Mouse (Mus musculus): Measurements from ENCODE around the gene Arf1. TPM values are rescaled to one million over a fixed set of nuclear protein-coding genes. Genes with fewer than 3 reads are reported as not detected.

The Arf1 gene
- polyA plus RNA-seq, 1 experiment, result 375 TPM

GRCm38 (mm10) chr11:59224470-59224869 lies 3.6 kb downstream of the Arf1 start:
- H3K9ac ChIP-seq (ENCODE audit: low read depth, poor library complexity, severe bottlenecking), result no peak overlapping the region

DNA sequence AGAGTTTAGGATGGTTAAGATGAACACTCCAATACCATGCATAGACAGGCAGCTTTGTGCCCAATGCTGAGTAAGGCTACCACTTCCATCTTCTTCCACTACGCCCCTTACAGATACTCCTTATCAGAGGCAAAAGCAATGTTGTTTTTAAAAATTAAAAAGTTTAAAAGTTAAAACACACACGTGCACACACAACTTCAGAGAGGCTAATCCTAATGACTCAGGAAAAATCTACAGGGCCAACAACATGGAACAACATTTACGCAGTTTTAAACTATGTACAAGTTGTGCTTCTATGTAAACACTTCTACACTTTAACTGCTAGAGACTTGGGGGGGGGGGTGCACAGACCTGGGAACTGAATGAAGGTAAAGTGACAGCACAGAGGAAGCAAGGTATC lies 4.0 kb downstream of the Arf1 start:
- Histone ChIP-seq H3K27ac (ENCODE audit: insufficient read depth, low read length) (no peak overlapping the region), H3K4me1 (ENCODE audit: control insufficient read depth, insufficient read depth, low read length) (peaks cover 5% of the 10 kb centered on the region), H3K9ac (ENCODE audit: low read depth, poor library complexity, severe bottlenecking) (no peak overlapping the region), H3K4me3 (ENCODE audit: low read depth, low read length) (no peak overlapping the region), H3K9me3 (replicated peaks; ENCODE audit: control insufficient read depth, insufficient read depth, low read length, poor library complexity, severe bottlenecking) (no peaks in the 10 kb centered on the region), H3K27me3 (ENCODE audit: control insufficient read depth, insufficient read depth, low read length, poor library complexity, severe bottlenecking) (no peaks in the 10 kb centered on the region), H3K36me3 (ENCODE audit: control insufficient read depth, insufficient read depth, low read length, poor library complexity, severe bottlenecking) (peaks cover 17% of the 10 kb centered on the region; the same call in 1 of the 2 replicates)
- no peak for TF ChIP-seq EP300 (IDR thresholded peaks at IDR 0.05; ENCODE audit: insufficient read depth, low read depth, low read length)
- no peak for TF ChIP-seq POLR2A (IDR thresholded peaks at IDR 0.05; ENCODE audit: insufficient read depth, low read length)
- no peak for TF ChIP-seq CTCF (IDR thresholded peaks at IDR 0.05; ENCODE audit: low read depth, low read length)

More at GRCm38 (mm10) chr11:59224470-59224869, 3.6 kb downstream of the Arf1 start:
- Histone ChIP-seq H3K9me3 (replicated peaks; ENCODE audit: control insufficient read depth, insufficient read depth, low read length, poor library complexity, severe bottlenecking) (no peaks in the 10 kb centered on the region), H3K4me1 (ENCODE audit: control insufficient read depth, insufficient read depth, low read length) (peaks cover 5% of the 10 kb centered on the region), H3K36me3 (ENCODE audit: control insufficient read depth, insufficient read depth, low read length, poor library complexity, severe bottlenecking) (peaks cover 16% of the 10 kb centered on the region; the same call in 1 of the 2 replicates), H3K27ac (ENCODE audit: insufficient read depth, low read length) (no peak overlapping the region), H3K4me3 (ENCODE audit: low read depth, low read length) (no peak overlapping the region), H3K27me3 (ENCODE audit: control insufficient read depth, insufficient read depth, low read length, poor library complexity, severe bottlenecking) (no peaks in the 10 kb centered on the region)
- TF ChIP-seq EP300 (IDR thresholded peaks at IDR 0.05; ENCODE audit: insufficient read depth, low read depth, low read length), result no peak
- TF ChIP-seq POLR2A (IDR thresholded peaks at IDR 0.05; ENCODE audit: insufficient read depth, low read length), result no peak
- TF ChIP-seq CTCF (IDR thresholded peaks at IDR 0.05; ENCODE audit: low read depth, low read length), result no peak

DNA sequence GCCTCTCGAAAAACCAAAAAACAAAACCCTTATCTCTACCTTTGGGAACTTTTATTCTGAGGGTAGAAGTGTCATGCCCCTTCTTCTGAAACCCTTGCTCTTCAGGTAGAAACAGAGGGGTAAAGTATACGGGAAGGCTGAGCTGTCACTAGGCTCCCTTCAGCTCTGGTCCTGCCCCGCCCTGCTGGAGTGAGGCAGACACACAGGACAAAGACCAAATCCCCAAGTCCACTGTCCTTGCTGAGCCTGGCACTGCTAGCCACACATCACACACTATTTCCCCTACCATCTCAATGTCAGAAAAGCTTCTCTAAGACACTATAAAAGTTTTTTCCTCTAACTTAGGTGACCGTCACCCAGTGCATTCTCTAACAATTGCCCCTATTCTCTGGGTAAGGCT lies 5.8 kb downstream of the Arf1 start:
- Histone ChIP-seq H3K36me3 (ENCODE audit: control insufficient read depth, insufficient read depth, low read length, poor library complexity, severe bottlenecking) (peaks cover 21% of the 10 kb centered on the region), H3K4me3 (ENCODE audit: low read depth, low read length) (no peak overlapping the region), H3K9ac (ENCODE audit: low read depth, poor library complexity, severe bottlenecking) (no peak overlapping the region), H3K4me1 (ENCODE audit: control insufficient read depth, insufficient read depth, low read length) (peaks cover 5% of the 10 kb centered on the region), H3K9me3 (replicated peaks; ENCODE audit: control insufficient read depth, insufficient read depth, low read length, poor library complexity, severe bottlenecking) (no peaks in the 10 kb centered on the region), H3K27ac (ENCODE audit: insufficient read depth, low read length) (no peak overlapping the region), H3K27me3 (ENCODE audit: control insufficient read depth, insufficient read depth, low read length, poor library complexity, severe bottlenecking) (no peaks in the 10 kb centered on the region)
- TF ChIP-seq CTCF (IDR thresholded peaks at IDR 0.05; ENCODE audit: low read depth, low read length) (no peak), EP300 (IDR thresholded peaks at IDR 0.05; ENCODE audit: insufficient read depth, low read depth, low read length) (no peak), POLR2A (IDR thresholded peaks at IDR 0.05; ENCODE audit: insufficient read depth, low read length) (no peak)

DNA sequence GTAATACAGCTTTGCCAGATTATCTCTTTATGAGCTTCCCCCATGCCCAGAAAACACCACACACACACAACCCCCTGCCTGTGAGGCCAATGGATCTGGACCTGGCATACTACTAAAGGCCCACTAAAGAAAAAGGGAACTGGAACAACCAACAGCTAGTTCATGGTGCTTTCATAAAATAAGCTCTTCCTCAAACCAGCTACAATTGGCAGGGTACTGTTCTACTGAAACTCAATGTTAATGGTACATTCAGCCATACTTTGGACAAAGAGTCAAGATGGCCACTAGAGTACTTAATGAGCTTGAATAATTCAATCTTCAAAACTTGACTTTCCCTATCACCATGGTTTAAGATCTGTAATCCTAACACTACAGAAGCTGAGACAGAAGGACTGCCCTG lies 6.5 kb downstream of the Arf1 start:
- no peak overlapping the region for H3K4me3 ChIP-seq (ENCODE audit: low read depth, low read length)
- H3K9ac ChIP-seq (ENCODE audit: low read depth, poor library complexity, severe bottlenecking), result no peak overlapping the region
- TF ChIP-seq EP300 (IDR thresholded peaks at IDR 0.05; ENCODE audit: insufficient read depth, low read depth, low read length) (no peak), CTCF (IDR thresholded peaks at IDR 0.05; ENCODE audit: low read depth, low read length) (no peak), POLR2A (IDR thresholded peaks at IDR 0.05; ENCODE audit: insufficient read depth, low read length) (no peak)
- H3K4me1 ChIP-seq (ENCODE audit: control insufficient read depth, insufficient read depth, low read length), result peaks cover 3% of the 10 kb centered on the region
- H3K27me3 ChIP-seq (ENCODE audit: control insufficient read depth, insufficient read depth, low read length, poor library complexity, severe bottlenecking), result no peaks in the 10 kb centered on the region
- no peak overlapping the region for H3K27ac ChIP-seq (ENCODE audit: insufficient read depth, low read length)
- H3K9me3 ChIP-seq (replicated peaks; ENCODE audit: control insufficient read depth, insufficient read depth, low read length, poor library complexity, severe bottlenecking), result no peaks in the 10 kb centered on the region
- H3K36me3 ChIP-seq (ENCODE audit: control insufficient read depth, insufficient read depth, low read length, poor library complexity, severe bottlenecking), result peaks cover 21% of the 10 kb centered on the region

DNA sequence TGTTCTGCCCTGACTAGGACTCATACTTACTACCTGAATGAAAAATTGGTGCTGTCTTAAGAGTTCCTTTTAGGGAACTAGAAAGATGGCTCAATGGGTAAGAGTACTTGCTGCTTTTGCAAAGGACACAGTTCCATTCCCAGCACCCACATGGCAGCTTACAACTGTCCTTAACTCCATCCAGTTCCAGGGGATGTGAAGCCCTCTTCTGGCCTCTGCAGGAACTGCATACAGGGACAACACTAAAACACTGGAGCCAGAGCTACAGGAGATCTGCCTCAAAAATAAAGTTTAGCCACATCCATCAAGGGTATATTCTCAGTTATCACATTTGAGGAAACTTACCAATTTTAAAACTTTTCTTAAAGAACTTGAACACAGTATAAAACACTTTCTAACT lies 9.0 kb downstream of the Arf1 start:
- Histone ChIP-seq H3K27ac (ENCODE audit: insufficient read depth, low read length) (peak overlapping the region; percentile 84), H3K9ac (ENCODE audit: low read depth, poor library complexity, severe bottlenecking) (0 out of 2 replicates have a peak overlapping the region, but pooled peaks have one; percentile 19), H3K36me3 (ENCODE audit: control insufficient read depth, insufficient read depth, low read length, poor library complexity, severe bottlenecking) (peaks cover 28% of the 10 kb centered on the region), H3K9me3 (replicated peaks; ENCODE audit: control insufficient read depth, insufficient read depth, low read length, poor library complexity, severe bottlenecking) (no peaks in the 10 kb centered on the region), H3K27me3 (ENCODE audit: control insufficient read depth, insufficient read depth, low read length, poor library complexity, severe bottlenecking) (no peaks in the 10 kb centered on the region), H3K4me3 (ENCODE audit: low read depth, low read length) (no peak overlapping the region), H3K4me1 (ENCODE audit: control insufficient read depth, insufficient read depth, low read length) (no peaks in the 10 kb centered on the region)
- TF ChIP-seq CTCF (IDR thresholded peaks at IDR 0.05; ENCODE audit: low read depth, low read length) (peak; percentile 49), EP300 (IDR thresholded peaks at IDR 0.05; ENCODE audit: insufficient read depth, low read depth, low read length) (no peak), POLR2A (IDR thresholded peaks at IDR 0.05; ENCODE audit: insufficient read depth, low read length) (no peak)

- H3K36me3 ChIP-seq (ENCODE audit: control insufficient read depth, insufficient read depth, low read length, poor library complexity, severe bottlenecking), result peaks cover 24% of the 10 kb centered on the region
- H3K9me3 ChIP-seq (replicated peaks; ENCODE audit: control insufficient read depth, insufficient read depth, low read length, poor library complexity, severe bottlenecking), result no peaks in the 10 kb centered on the region
- H3K4me1 ChIP-seq (ENCODE audit: control insufficient read depth, insufficient read depth, low read length), result no peaks in the 10 kb centered on the region
- no peak overlapping the region for H3K4me3 ChIP-seq (ENCODE audit: low read depth, low read length)
- H3K9ac ChIP-seq (ENCODE audit: low read depth, poor library complexity, severe bottlenecking), result 0 out of 2 replicates have a peak overlapping the region, but pooled peaks have one; percentile 19
- H3K27ac ChIP-seq (ENCODE audit: insufficient read depth, low read length), result peak overlapping the region; percentile 84
- no peaks in the 10 kb centered on the region for H3K27me3 ChIP-seq (ENCODE audit: control insufficient read depth, insufficient read depth, low read length, poor library complexity, severe bottlenecking)
- no peak for TF ChIP-seq EP300 (IDR thresholded peaks at IDR 0.05; ENCODE audit: insufficient read depth, low read depth, low read length)
- TF ChIP-seq POLR2A (IDR thresholded peaks at IDR 0.05; ENCODE audit: insufficient read depth, low read length), result no peak
- TF ChIP-seq CTCF (IDR thresholded peaks at IDR 0.05; ENCODE audit: low read depth, low read length), result no peak
These were observed 9.6 kb downstream of the Arf1 start for GRCm38 (mm10) chr11:59218389-59218998.

Data from ES-Bruce4 (cell line).